Mouse (Mus musculus) megakaryocyte, embryonic 14.5 days (primary cell): ENCODE measurements around the gene Gfm2.

Experiments
- FLI1 ChIP-seq: IDR thresholded peaks from 2 replicates; pipeline ENCODE4 v1.6.1; 2012; ENCODE audit warnings: low read length, inconsistent platforms, mixed read lengths
- GATA1 ChIP-seq: IDR thresholded peaks from 3 replicates; pipeline ENCODE4 v1.6.1; 2012; ENCODE audit warnings: mixed read lengths, low read length, inconsistent platforms, borderline replicate concordance

DNA sequence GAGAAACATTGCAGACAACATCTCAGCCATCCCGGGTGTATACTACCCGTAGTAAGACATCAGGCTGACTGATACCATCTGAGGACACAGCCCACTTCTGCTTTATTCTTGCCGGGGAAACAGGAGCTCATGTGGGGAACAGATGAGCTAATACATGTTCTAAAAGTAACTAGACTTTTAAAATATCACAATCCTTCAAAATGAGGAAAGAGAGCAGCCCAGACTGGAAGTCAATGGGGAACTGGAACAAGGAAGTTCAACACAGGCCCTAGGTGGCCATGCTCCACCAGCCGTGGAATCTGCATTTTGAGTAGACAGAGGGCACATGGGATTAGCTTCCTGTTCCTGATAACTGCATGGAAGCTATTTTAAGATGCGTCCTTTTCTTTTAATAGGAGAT is 50.0 kb downstream of the Gfm2 start:
- TF ChIP-seq GATA1 (no peak), FLI1 (no peak)
